Mouse (Mus musculus) forebrain, embryonic 12.5 days (tissue): Measurements from ENCODE around the gene Zbtb12. TPM values are rescaled to one million over a fixed set of nuclear protein-coding genes. Genes with fewer than 3 reads are reported as not detected.
"Not testable (repeated sequence)": the region's sequence is repeated elsewhere in the genome, so short reads cannot be mapped to it uniquely, and the experiment has no call there.

Source experiments
- ATAC-seq: fragments of 200-750 bp; cut with Nextera tagmentation; 2 replicates; pipeline ENCODE4 v1.8.0; 2017; ENCODE audit warnings: moderate TSS enrichment; ENCODE audit not compliant: low FRiP score
- H3K27ac ChIP-seq: fragments of 300-500 bp; sonication (generic); 2 replicates; pipeline ENCODE4 v1.5.1; 2016; ENCODE audit warnings: mild to moderate bottlenecking
- H3K27me3 ChIP-seq: fragments of 300-500 bp; sonication (generic); 2 replicates; pipeline ENCODE4 v1.6.1; 2016; ENCODE audit warnings: mild to moderate bottlenecking
- H3K36me3 ChIP-seq: fragments of 300-500 bp; sonication (generic); replicated peaks from 2 replicates; pipeline ENCODE4 v1.6.1; 2016; ENCODE audit warnings: mild to moderate bottlenecking
- H3K4me1 ChIP-seq: fragments of 300-500 bp; sonication (generic); 2 replicates; pipeline ENCODE4 v1.6.1; 2016
- H3K4me2 ChIP-seq: fragments of 300-500 bp; sonication (generic); 2 replicates; pipeline ENCODE4 v1.6.1; 2016; ENCODE audit warnings: mild to moderate bottlenecking, moderate library complexity
- H3K4me3 ChIP-seq: fragments of 300-500 bp; sonication (generic); replicated peaks from 2 replicates; pipeline ENCODE4 v1.5.1; 2016; ENCODE audit warnings: mild to moderate bottlenecking
- H3K9ac ChIP-seq: fragments of 300-500 bp; sonication (generic); 2 replicates; pipeline ENCODE4 v1.6.1; 2016; ENCODE audit warnings: mild to moderate bottlenecking
- H3K9me3 ChIP-seq: fragments of 300-500 bp; sonication (generic); 2 replicates; pipeline ENCODE4 v1.6.1; 2016
- WGBS: fragments of 180-500 bp; shearing (Covaris S2); methylation state at CpG from one replicate; pipeline ENCODE4 v1.1.7; 2016; 5-methylcytosine and 5-hydroxymethylcytosine counted together
- polyA plus RNA-seq: library from polyadenylated mRNA; unstranded; fragments of >200 nt; fragmentation: Nextera tagmentation; extraction: Ambion mirVana; gene quantifications from 2 replicates; pipeline ENCODE4 v1.2.1, GENCODE M21; 2016

The Zbtb12 gene
- polyA plus RNA-seq, 1 experiment from 2014 or later = 9.2 TPM

DNA sequence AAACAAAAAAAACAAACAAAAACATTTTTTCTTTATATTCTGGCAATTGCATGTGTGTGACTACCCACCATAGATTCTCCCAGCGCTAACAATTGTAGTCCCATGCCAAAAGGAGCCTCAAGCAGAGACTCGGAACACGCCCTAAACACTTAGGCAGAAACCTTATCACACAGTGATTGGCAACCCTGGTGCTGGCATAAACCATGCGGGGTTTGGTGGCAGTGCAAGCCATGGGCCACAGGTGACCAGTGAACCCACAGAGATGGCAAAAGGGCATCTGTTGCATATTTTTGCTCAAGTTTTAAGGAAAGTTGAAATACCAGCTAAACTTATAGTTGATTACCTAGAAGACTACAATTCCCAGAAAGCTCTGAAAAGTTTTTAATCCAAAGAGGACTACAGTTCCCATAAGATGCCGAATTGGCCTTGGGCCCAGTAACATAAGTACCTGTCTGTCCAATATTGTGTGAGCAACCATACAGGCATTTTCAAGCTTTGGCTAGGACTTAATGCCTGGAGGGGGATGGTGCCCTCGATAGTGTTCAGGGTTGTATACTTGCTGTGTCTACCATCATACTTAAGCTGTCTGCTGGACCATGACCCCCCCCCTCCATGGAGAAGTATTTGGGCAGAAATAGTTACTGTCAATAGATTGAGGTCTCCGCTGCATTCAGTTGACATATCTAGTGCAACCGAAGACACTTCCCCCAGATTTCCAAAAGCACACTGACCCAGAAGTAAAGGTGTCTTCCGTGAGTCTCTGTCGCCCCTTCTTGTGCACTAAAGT lies 18.3 kb downstream of the Zbtb12 start:
- WGBS = 21% methylated on average over 10 of the region's 10 CpGs
- Histone ChIP-seq H3K4me2 (peak overlapping the region; percentile 98), H3K4me3 (peak overlapping the region; percentile 100), H3K9me3 (no peaks in the 10 kb centered on the region), H3K4me1 (peaks cover 49% of the 10 kb centered on the region), H3K36me3 (peaks cover 24% of the 10 kb centered on the region), H3K27ac (peak overlapping the region; percentile 98), H3K27me3 (no peaks in the 10 kb centered on the region), H3K9ac (peak overlapping the region; percentile 99)
- no peak for ATAC-seq

GRCm38 (mm10) chr17:34898160-34898586 lies 18.9 kb downstream of the Zbtb12 start, which contains the start of the genes C2 and Ehmt2:
C2 (minus strand) TSS chr17:34898265.
Ehmt2 (plus strand) TSS chr17:34898469.
- Histone ChIP-seq H3K4me1 (peaks cover 49% of the 10 kb centered on the region), H3K4me3 (peak within 1 kb of the TSS; percentile 100), H3K4me2 (peak within 1 kb of the TSS; percentile 98), H3K9ac (peak within 1 kb of the TSS; percentile 99), H3K27ac (peak within 1 kb of the TSS; percentile 98), H3K27me3 (no peaks in the 10 kb centered on the region), H3K9me3 (no peaks in the 10 kb centered on the region), H3K36me3 (peaks cover 30% of the 10 kb centered on the region)
- peak; percentile 36 for ATAC-seq
- WGBS = under 1% methylated on average over 36 of the region's 44 CpGs

DNA sequence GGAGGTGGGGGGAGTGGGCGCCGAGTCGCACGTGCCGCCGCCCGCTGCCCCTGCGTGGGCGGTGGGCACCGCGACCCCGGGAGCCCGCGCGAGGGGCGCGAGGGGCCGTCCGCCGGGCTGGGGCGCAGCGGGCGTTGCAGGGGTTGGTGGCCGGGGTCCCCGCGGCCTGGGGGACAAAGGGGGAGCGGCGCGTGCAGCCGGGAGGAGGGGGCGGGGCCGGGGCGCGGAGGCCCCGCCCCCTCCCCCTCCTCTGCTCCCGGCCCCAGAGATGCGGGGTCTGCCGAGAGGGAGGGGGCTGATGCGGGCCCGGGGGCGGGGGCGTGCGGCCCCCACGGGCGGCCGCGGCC lies 19.4 kb downstream of the Zbtb12 start:
- Histone ChIP-seq H3K4me2 (peak overlapping the region; percentile 98), H3K27ac (peak overlapping the region; percentile 98), H3K4me3 (peak overlapping the region; percentile 100), H3K4me1 (peaks cover 46% of the 10 kb centered on the region), H3K9ac (peak overlapping the region; percentile 99), H3K9me3 (no peaks in the 10 kb centered on the region), H3K27me3 (no peaks in the 10 kb centered on the region), H3K36me3 (peaks cover 35% of the 10 kb centered on the region)
- under 1% methylated on average over 20 of the region's 47 CpGs for WGBS
- ATAC-seq = peak; percentile 28

DNA sequence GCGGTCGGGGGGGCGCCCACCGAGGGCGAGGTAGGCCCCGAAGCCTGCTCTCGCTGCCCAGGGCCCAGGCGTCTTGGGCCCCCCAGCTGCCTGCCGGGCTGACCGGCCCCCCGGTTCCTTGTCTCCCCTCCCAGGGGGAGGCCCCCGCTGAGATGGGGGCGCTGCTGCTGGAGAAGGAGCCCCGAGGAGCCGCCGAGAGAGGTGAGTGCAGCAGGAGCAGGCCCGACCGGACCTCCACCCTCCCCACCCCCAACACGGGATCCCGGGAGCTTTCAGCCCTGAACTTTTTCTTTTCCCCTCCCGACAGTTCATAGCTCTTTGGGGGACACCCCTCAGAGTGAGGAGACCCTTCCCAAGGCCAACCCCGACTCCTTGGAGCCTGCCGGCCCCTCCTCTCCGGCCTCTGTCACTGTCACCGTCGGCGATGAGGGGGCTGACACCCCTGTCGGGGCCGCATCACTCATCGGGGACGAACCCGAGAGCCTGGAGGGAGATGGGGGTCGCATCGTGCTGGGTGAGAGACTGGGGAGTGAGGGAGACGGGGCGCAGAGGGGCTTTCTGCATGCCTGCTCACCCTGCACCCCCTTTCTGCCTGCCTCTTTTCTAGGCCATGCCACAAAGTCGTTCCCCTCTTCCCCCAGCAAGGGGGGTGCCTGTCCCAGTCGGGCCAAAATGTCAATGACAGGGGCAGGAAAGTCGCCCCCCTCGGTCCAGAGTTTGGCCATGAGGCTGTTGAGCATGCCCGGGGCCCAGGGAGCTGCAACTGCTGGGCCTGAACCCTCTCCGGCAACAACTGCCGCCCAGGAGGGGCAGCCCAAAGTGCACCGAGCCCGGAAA lies 20.0 kb downstream of the Zbtb12 start:
- H3K36me3 ChIP-seq = peaks cover 41% of the 10 kb centered on the region
- peak overlapping the region; percentile 98 for H3K27ac ChIP-seq
- peak overlapping the region; percentile 100 for H3K4me3 ChIP-seq
- H3K4me1 ChIP-seq = peaks cover 43% of the 10 kb centered on the region
- peak; percentile 2; the same call in 1 of the 2 replicates for ATAC-seq
- 2% methylated on average over 39 of the region's 45 CpGs for WGBS
- no peaks in the 10 kb centered on the region for H3K27me3 ChIP-seq
- peak overlapping the region; percentile 99 for H3K9ac ChIP-seq
- peak overlapping the region; percentile 98 for H3K4me2 ChIP-seq
- no peaks in the 10 kb centered on the region for H3K9me3 ChIP-seq

- peak overlapping the region; percentile 98 for H3K27ac ChIP-seq
- H3K9ac ChIP-seq = peak overlapping the region; percentile 99
- peaks cover 47% of the 10 kb centered on the region for H3K36me3 ChIP-seq
- no peaks in the 10 kb centered on the region for H3K9me3 ChIP-seq
- ATAC-seq = no peak
- WGBS = 0% methylated on average over 5 of the region's 5 CpGs
- H3K4me2 ChIP-seq = peak overlapping the region; percentile 98
- H3K4me1 ChIP-seq = peaks cover 43% of the 10 kb centered on the region
- H3K4me3 ChIP-seq = peak overlapping the region; percentile 100
- no peaks in the 10 kb centered on the region for H3K27me3 ChIP-seq
Measured at GRCm38 (mm10) chr17:34899890-34900243, 20.6 kb downstream of the Zbtb12 start.

GRCm38 (mm10) chr17:34900826-34901225 lies 21.5 kb downstream of the Zbtb12 start:
- not testable (repeated sequence) for H3K27ac ChIP-seq, H3K4me3 ChIP-seq, H3K9me3 ChIP-seq, H3K9ac ChIP-seq, ATAC-seq, H3K27me3 ChIP-seq
- Histone ChIP-seq H3K4me2 (peak overlapping the region; percentile 98; the same call in 1 of the 2 replicates), H3K4me1 (peaks cover 34% of the 10 kb centered on the region), H3K36me3 (peaks cover 53% of the 10 kb centered on the region)

DNA sequence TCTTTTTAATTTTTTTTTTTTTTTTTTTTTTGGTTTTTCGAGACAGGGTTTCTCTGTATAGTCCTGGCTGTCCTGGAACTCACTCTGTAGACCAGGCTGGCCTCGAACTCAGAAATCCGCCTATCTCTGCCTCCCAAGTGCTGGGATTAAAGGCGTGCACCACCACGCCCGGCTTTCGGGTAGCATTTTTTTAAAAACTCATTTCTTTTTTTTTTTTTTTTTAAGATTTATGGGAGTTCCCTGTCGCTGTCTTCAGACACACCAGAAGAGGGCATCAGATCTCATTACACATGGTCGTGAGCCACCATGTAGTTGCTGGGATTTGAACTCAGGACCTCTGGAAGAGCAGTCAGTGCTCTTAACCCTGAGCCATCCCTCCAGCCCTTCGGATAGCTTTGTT lies 22.7 kb downstream of the Zbtb12 start:
- 93% methylated on average over 9 of the region's 10 CpGs for WGBS
- not testable (repeated sequence) for H3K9me3 ChIP-seq, ATAC-seq, H3K9ac ChIP-seq, H3K4me3 ChIP-seq, H3K4me2 ChIP-seq, H3K27me3 ChIP-seq, H3K27ac ChIP-seq
- H3K4me1 ChIP-seq = peaks cover 23% of the 10 kb centered on the region
- H3K36me3 ChIP-seq = peaks cover 58% of the 10 kb centered on the region

GRCm38 (mm10) chr17:34902895-34903294 lies 23.6 kb downstream of the Zbtb12 start:
- Histone ChIP-seq H3K27me3 (no peaks in the 10 kb centered on the region), H3K4me2 (no peak overlapping the region), H3K4me1 (peaks cover 15% of the 10 kb centered on the region), H3K27ac (no peak overlapping the region), H3K36me3 (peaks cover 67% of the 10 kb centered on the region), H3K4me3 (no peak overlapping the region), H3K9ac (no peak overlapping the region), H3K9me3 (no peaks in the 10 kb centered on the region)
- no peak for ATAC-seq
- WGBS = 94% methylated on average over 9 of the region's 9 CpGs

- Histone ChIP-seq H3K9ac (no peak overlapping the region), H3K4me2 (no peak overlapping the region), H3K9me3 (no peaks in the 10 kb centered on the region), H3K27ac (no peak overlapping the region), H3K27me3 (no peaks in the 10 kb centered on the region), H3K4me3 (no peak overlapping the region), H3K4me1 (no peaks in the 10 kb centered on the region), H3K36me3 (peaks cover 82% of the 10 kb centered on the region)
- WGBS = 93% methylated on average over 10 of the region's 10 CpGs
- ATAC-seq = no peak
Measured at GRCm38 (mm10) chr17:34910982-34911381, 31.7 kb downstream of the Zbtb12 start.

DNA sequence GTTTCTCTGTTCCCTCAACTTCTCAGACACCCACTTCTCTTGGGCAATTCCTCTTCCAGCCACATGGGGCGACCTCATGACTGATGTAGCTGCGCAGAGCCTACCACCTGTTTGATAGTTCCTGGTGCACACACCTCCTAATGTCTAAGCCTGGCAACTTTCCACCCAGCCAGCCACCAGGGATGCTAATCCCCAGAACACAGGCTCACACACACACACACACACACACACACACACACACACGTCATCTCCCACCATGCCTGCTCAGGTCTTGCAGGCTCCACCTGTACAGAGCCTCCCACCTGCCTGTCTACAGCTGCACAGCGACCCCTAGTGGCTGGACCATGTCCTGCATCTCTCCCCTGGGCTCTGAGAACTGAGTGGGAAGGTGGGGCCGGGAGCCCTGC lies 32.7 kb downstream of the Zbtb12 start:
- no peaks in the 10 kb centered on the region for H3K27me3 ChIP-seq
- peaks cover 73% of the 10 kb centered on the region for H3K36me3 ChIP-seq
- H3K4me3 ChIP-seq = no peak overlapping the region
- peak; percentile 50; the same call in 1 of the 2 replicates for ATAC-seq
- no peak overlapping the region for H3K9ac ChIP-seq
- 52% methylated on average over 5 of the region's 5 CpGs for WGBS
- H3K4me2 ChIP-seq = no peak overlapping the region
- no peak overlapping the region for H3K27ac ChIP-seq
- H3K9me3 ChIP-seq = no peaks in the 10 kb centered on the region
- H3K4me1 ChIP-seq = no peaks in the 10 kb centered on the region

- ATAC-seq = no peak
- Histone ChIP-seq H3K4me1 (no peaks in the 10 kb centered on the region), H3K36me3 (peaks cover 51% of the 10 kb centered on the region), H3K4me2 (no peak within 1 kb of the TSS), H3K4me3 (no peak within 1 kb of the TSS), H3K9me3 (no peaks in the 10 kb centered on the region), H3K9ac (no peak within 1 kb of the TSS), H3K27ac (no peak within 1 kb of the TSS), H3K27me3 (no peaks in the 10 kb centered on the region)
- WGBS = 38% methylated on average over 18 of the region's 18 CpGs
Measured at GRCm38 (mm10) chr17:34913930-34914665, 34.8 kb downstream of the Zbtb12 start, which contains the start of gene Slc44a4. Slc44a4 (plus strand) TSS chr17:34914466.

DNA sequence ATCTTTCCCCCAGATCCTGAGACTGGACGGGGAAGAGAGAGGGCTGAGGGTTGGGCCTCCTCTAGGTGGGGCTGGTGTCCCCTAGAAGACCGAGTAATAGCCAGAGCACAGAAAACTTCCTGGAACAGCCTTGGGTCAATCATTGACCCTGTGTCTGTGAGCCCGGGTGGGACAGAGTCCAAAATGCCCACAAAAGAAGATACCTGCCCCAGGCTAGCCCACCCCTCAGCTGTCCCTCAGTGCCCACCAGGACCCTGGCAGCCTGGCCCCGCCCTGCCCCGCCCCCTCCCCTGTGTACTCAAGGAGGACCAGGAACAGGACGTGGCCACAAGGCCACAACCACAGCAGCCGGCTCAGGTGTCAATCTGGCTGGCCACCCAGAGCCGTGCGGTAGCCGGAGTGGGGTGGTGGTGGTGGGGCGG lies 36.1 kb downstream of the Zbtb12 start:
- no peaks in the 10 kb centered on the region for H3K4me1 ChIP-seq
- H3K4me3 ChIP-seq = no peak overlapping the region
- peaks cover 38% of the 10 kb centered on the region for H3K36me3 ChIP-seq
- no peaks in the 10 kb centered on the region for H3K27me3 ChIP-seq
- no peak for ATAC-seq
- H3K27ac ChIP-seq = no peak overlapping the region
- no peaks in the 10 kb centered on the region for H3K9me3 ChIP-seq
- WGBS = 24% methylated on average over 10 of the region's 11 CpGs
- H3K4me2 ChIP-seq = no peak overlapping the region
- H3K9ac ChIP-seq = no peak overlapping the region
